ENCODE assay signal across 26 mouse cellular contexts in the genomic region with DNA sequence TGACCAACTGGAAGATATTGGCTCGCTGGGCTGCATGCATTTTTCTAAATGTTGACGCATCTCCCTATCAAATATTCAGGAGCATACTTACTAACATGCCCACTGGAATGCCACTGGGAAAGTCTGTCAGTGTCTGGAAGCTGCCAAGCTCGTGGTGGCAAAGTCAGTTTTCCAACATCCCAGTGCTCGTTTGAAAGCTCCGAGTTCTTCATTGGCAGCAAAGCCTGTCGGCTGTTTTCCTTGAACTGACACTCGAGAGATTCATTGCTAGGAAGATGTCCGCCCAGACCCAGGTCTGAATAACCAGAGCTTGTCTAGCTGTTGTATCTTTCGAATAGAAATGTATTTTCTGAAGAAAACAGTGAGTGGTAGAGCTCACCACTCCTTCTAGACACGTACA.
"Had no signal": no experiment of that assay in that cellular context is flagged by ENCODE, and none has a peak within 500 bp of the region (broad histone marks: within the 10 kb centered on the region; RNA-seq: fewer than 3 reads in every experiment).

No protein-coding gene starts in this region.

- H3K9ac ChIP-seq: heart, embryonic 13.5 days; heart, embryonic 15.5 days; hindbrain, embryonic 13.5 days; kidney, embryonic 15.5 days; limb, embryonic 13.5 days; limb, embryonic 15.5 days; liver, embryonic 12.5 days; liver, embryonic 14.5 days had no signal

- H3K4me1 ChIP-seq: heart, embryonic 13.5 days; heart, embryonic 15.5 days; hindbrain, embryonic 13.5 days; kidney, embryonic 15.5 days; limb, embryonic 15.5 days; liver, embryonic 12.5 days had no signal

- H3K36me3 ChIP-seq: heart, embryonic 10.5 days; heart, embryonic 13.5 days; heart, embryonic 15.5 days; hindbrain, embryonic 13.5 days; kidney, embryonic 15.5 days; limb, embryonic 13.5 days; limb, embryonic 15.5 days; liver, embryonic 12.5 days had no signal

- H3K27me3 ChIP-seq: heart, embryonic 13.5 days; heart, embryonic 15.5 days; kidney, embryonic 15.5 days; limb, embryonic 13.5 days; limb, embryonic 15.5 days; liver, embryonic 12.5 days had no signal

- H3K4me3 ChIP-seq: gastrocnemius, adult 2 months; heart, embryonic 10.5 days; heart, embryonic 13.5 days; heart, embryonic 15.5 days; hindbrain, embryonic 13.5 days; kidney, embryonic 15.5 days; limb, embryonic 13.5 days; limb, embryonic 15.5 days; liver, embryonic 12.5 days had no signal

- H3K27ac ChIP-seq: gastrocnemius, adult 2 months; heart, embryonic 10.5 days; heart, embryonic 13.5 days; heart, embryonic 15.5 days; hindbrain, embryonic 13.5 days; kidney, embryonic 15.5 days; kidney, postnatal 0 days; limb, embryonic 13.5 days; limb, embryonic 15.5 days; liver, embryonic 12.5 days; liver, embryonic 14.5 days had no signal

- H3K9me3 ChIP-seq: heart, embryonic 10.5 days; heart, embryonic 13.5 days; heart, embryonic 15.5 days; hindbrain, embryonic 13.5 days; kidney, embryonic 15.5 days; limb, embryonic 13.5 days; limb, embryonic 15.5 days; liver, embryonic 12.5 days had no signal

- ATAC-seq: hindbrain, embryonic 16.5 days; intestine, embryonic 16.5 days; liver, embryonic 12.5 days had no signal

- DNase-seq: gastrocnemius, adult 2 months; gastrocnemius, postnatal 10 days; gastrocnemius, postnatal 25 days; heart, adult 18-20 months; heart, postnatal 14 days; heart, postnatal 36 days; kidney, adult 11 months; kidney, adult 2 months; kidney, adult 9 months; kidney, postnatal 14 days; kidney, postnatal 36 days; layer of hippocampus, adult 9-11 months; layer of hippocampus, postnatal 36 days; left cerebral cortex, postnatal 4 days had no signal

- H3K4me2 ChIP-seq: heart, embryonic 13.5 days; heart, embryonic 15.5 days; hindbrain, embryonic 13.5 days; kidney, embryonic 15.5 days; limb, embryonic 13.5 days; limb, embryonic 15.5 days; liver, embryonic 12.5 days had no signal
